Mouse (Mus musculus): Measurements from ENCODE around the gene Arrdc5. TPM values are rescaled to one million over a fixed set of nuclear protein-coding genes. Genes with fewer than 3 reads are reported as not detected.

Gene Arrdc5
- polyA plus RNA-seq, 1 experiment from 2014 or later, result not detected

- no peaks in the 10 kb centered on the region for H3K9me3 ChIP-seq (ENCODE audit: control insufficient read depth, low read length)
- no peak for DNase-seq (ENCODE audit: low spot score)
These were observed 8.0 kb upstream of the Arrdc5 start for GRCm38 (mm10) chr17:56308088-56308487.

GRCm38 (mm10) chr17:56305826-56306225 is 5.7 kb upstream of the Arrdc5 start:
- H3K9me3 ChIP-seq (ENCODE audit: control insufficient read depth, low read length), result no peaks in the 10 kb centered on the region
- ATAC-seq (replicated peaks; ENCODE audit: low FRiP score), result no peak
- 74% methylated on average over 8 of the region's 8 CpGs for WGBS
- peaks cover 55% of the 10 kb centered on the region for H3K36me3 ChIP-seq (ENCODE audit: control insufficient read depth, insufficient read depth, low read length)
- no peaks in the 10 kb centered on the region for H3K27me3 ChIP-seq (replicated peaks; ENCODE audit: control insufficient read depth, insufficient read depth, low read length)
- peak overlapping the region; percentile 92 for H3K4me2 ChIP-seq
- H3K4me1 ChIP-seq (replicated peaks; ENCODE audit: control insufficient read depth, insufficient read depth, low read length), result peaks cover 35% of the 10 kb centered on the region
- peak overlapping the region; percentile 90 for H3K4me3 ChIP-seq (ENCODE audit: low read depth, low read length)
- DNase-seq (ENCODE audit: low spot score), result no peak
- peak overlapping the region; percentile 98 for H3K9ac ChIP-seq (ENCODE audit: low read depth, low read length)
- no peak overlapping the region for H3K27ac ChIP-seq (ENCODE audit: low read depth, low read length)

More at GRCm38 (mm10) chr17:56308088-56308487, 8.0 kb upstream of the Arrdc5 start:
- H3K4me2 ChIP-seq, result no peak overlapping the region
- peaks cover 75% of the 10 kb centered on the region for H3K36me3 ChIP-seq (ENCODE audit: control insufficient read depth, insufficient read depth, low read length)
- H3K4me1 ChIP-seq (replicated peaks; ENCODE audit: control insufficient read depth, insufficient read depth, low read length), result peaks cover 24% of the 10 kb centered on the region
- no peak overlapping the region for H3K9ac ChIP-seq (ENCODE audit: low read depth, low read length)
- no peak overlapping the region for H3K4me3 ChIP-seq (ENCODE audit: low read depth, low read length)
- H3K27ac ChIP-seq (ENCODE audit: low read depth, low read length), result no peak overlapping the region
- WGBS, result 81% methylated on average over 6 of the region's 6 CpGs
- H3K27me3 ChIP-seq (replicated peaks; ENCODE audit: control insufficient read depth, insufficient read depth, low read length), result no peaks in the 10 kb centered on the region
- ATAC-seq (replicated peaks; ENCODE audit: low FRiP score), result no peak

- ATAC-seq (replicated peaks; ENCODE audit: low FRiP score), result no peak
- Histone ChIP-seq H3K4me3 (ENCODE audit: low read depth, low read length) (peak overlapping the region; percentile 90), H3K27me3 (replicated peaks; ENCODE audit: control insufficient read depth, insufficient read depth, low read length) (no peaks in the 10 kb centered on the region), H3K27ac (ENCODE audit: low read depth, low read length) (peak overlapping the region; percentile 76; the same call in 1 of the 2 replicates), H3K4me1 (replicated peaks; ENCODE audit: control insufficient read depth, insufficient read depth, low read length) (peaks cover 35% of the 10 kb centered on the region), H3K36me3 (ENCODE audit: control insufficient read depth, insufficient read depth, low read length) (peaks cover 48% of the 10 kb centered on the region), H3K9me3 (ENCODE audit: control insufficient read depth, low read length) (no peaks in the 10 kb centered on the region), H3K9ac (ENCODE audit: low read depth, low read length) (peak overlapping the region; percentile 98), H3K4me2 (peak overlapping the region; percentile 92)
- no peak for DNase-seq (ENCODE audit: low spot score)
- WGBS, result 43% methylated on average over 9 of the region's 9 CpGs
These were observed 5.1 kb upstream of the Arrdc5 start for GRCm38 (mm10) chr17:56305156-56305555.

- Histone ChIP-seq H3K9ac (ENCODE audit: low read depth, low read length) (peak overlapping the region; percentile 98), H3K36me3 (ENCODE audit: control insufficient read depth, insufficient read depth, low read length) (peaks cover 44% of the 10 kb centered on the region), H3K27ac (ENCODE audit: low read depth, low read length) (peak overlapping the region; percentile 76), H3K9me3 (ENCODE audit: control insufficient read depth, low read length) (no peaks in the 10 kb centered on the region), H3K4me3 (ENCODE audit: low read depth, low read length) (peak overlapping the region; percentile 90), H3K4me1 (replicated peaks; ENCODE audit: control insufficient read depth, insufficient read depth, low read length) (peaks cover 35% of the 10 kb centered on the region), H3K4me2 (peak overlapping the region; percentile 92), H3K27me3 (replicated peaks; ENCODE audit: control insufficient read depth, insufficient read depth, low read length) (no peaks in the 10 kb centered on the region)
- 19% methylated on average over 11 of the region's 11 CpGs for WGBS
- no peak for DNase-seq (ENCODE audit: low spot score)
- ATAC-seq (replicated peaks; ENCODE audit: low FRiP score), result no peak
These were observed 4.6 kb upstream of the Arrdc5 start for GRCm38 (mm10) chr17:56304718-56305117.

- under 1% methylated on average over 65 of the region's 68 CpGs for WGBS
- peak overlapping the region; percentile 92 for H3K4me2 ChIP-seq
- H3K4me1 ChIP-seq (replicated peaks; ENCODE audit: control insufficient read depth, insufficient read depth, low read length), result peaks cover 35% of the 10 kb centered on the region
- no peaks in the 10 kb centered on the region for H3K27me3 ChIP-seq (replicated peaks; ENCODE audit: control insufficient read depth, insufficient read depth, low read length)
- H3K9me3 ChIP-seq (ENCODE audit: control insufficient read depth, low read length), result no peaks in the 10 kb centered on the region
- peak overlapping the region; percentile 90 for H3K4me3 ChIP-seq (ENCODE audit: low read depth, low read length)
- peak overlapping the region; percentile 98 for H3K9ac ChIP-seq (ENCODE audit: low read depth, low read length)
- peak; percentile 98 for DNase-seq (ENCODE audit: low spot score)
- ATAC-seq (replicated peaks; ENCODE audit: low FRiP score), result peak; percentile 84
- H3K27ac ChIP-seq (ENCODE audit: low read depth, low read length), result peak overlapping the region; percentile 99
- H3K36me3 ChIP-seq (ENCODE audit: control insufficient read depth, insufficient read depth, low read length), result peaks cover 37% of the 10 kb centered on the region
These were observed 3.9 kb upstream of the Arrdc5 start for GRCm38 (mm10) chr17:56303847-56304586.

GRCm38 (mm10) chr17:56303160-56303846 is 3.2 kb upstream of the Arrdc5 start, which contains the start of gene Uhrf1:
Gene Uhrf1 (plus strand): TSS chr17:56303321.
- no peaks in the 10 kb centered on the region for H3K27me3 ChIP-seq (replicated peaks; ENCODE audit: control insufficient read depth, insufficient read depth, low read length)
- H3K36me3 ChIP-seq (ENCODE audit: control insufficient read depth, insufficient read depth, low read length), result peaks cover 30% of the 10 kb centered on the region
- peak within 1 kb of the TSS; percentile 92 for H3K4me2 ChIP-seq
- under 1% methylated on average over 43 of the region's 43 CpGs for WGBS
- no peaks in the 10 kb centered on the region for H3K9me3 ChIP-seq (ENCODE audit: control insufficient read depth, low read length)
- H3K9ac ChIP-seq (ENCODE audit: low read depth, low read length), result peak within 1 kb of the TSS; percentile 98
- peak within 1 kb of the TSS; percentile 90 for H3K4me3 ChIP-seq (ENCODE audit: low read depth, low read length)
- H3K27ac ChIP-seq (ENCODE audit: low read depth, low read length), result peak within 1 kb of the TSS; percentile 99
- peak; percentile 89 for DNase-seq (ENCODE audit: low spot score)
- peak; percentile 89 for ATAC-seq (replicated peaks; ENCODE audit: low FRiP score)
- peaks cover 35% of the 10 kb centered on the region for H3K4me1 ChIP-seq (replicated peaks; ENCODE audit: control insufficient read depth, insufficient read depth, low read length)

- DNase-seq (ENCODE audit: low spot score) (peak; percentile 62), ATAC-seq (replicated peaks; ENCODE audit: low FRiP score) (peak; percentile 17)
These were observed 2.4 kb upstream of the Arrdc5 start for GRCm38 (mm10) chr17:56302363-56302996.

GRCm38 (mm10) chr17:56298238-56298637 is 1.8 kb downstream of the Arrdc5 start:
- no peaks in the 10 kb centered on the region for H3K27me3 ChIP-seq (replicated peaks; ENCODE audit: control insufficient read depth, insufficient read depth, low read length)
- 82% methylated on average over 1 of the region's 1 CpGs for WGBS
- H3K4me2 ChIP-seq, result no peak overlapping the region
- no peaks in the 10 kb centered on the region for H3K36me3 ChIP-seq (ENCODE audit: control insufficient read depth, insufficient read depth, low read length)
- no peak for DNase-seq (ENCODE audit: low spot score)
- no peak overlapping the region for H3K9ac ChIP-seq (ENCODE audit: low read depth, low read length)
- H3K4me3 ChIP-seq (ENCODE audit: low read depth, low read length), result no peak overlapping the region
- ATAC-seq (replicated peaks; ENCODE audit: low FRiP score), result no peak
- no peaks in the 10 kb centered on the region for H3K9me3 ChIP-seq (ENCODE audit: control insufficient read depth, low read length)
- no peak overlapping the region for H3K27ac ChIP-seq (ENCODE audit: low read depth, low read length)
- peaks cover 11% of the 10 kb centered on the region for H3K4me1 ChIP-seq (replicated peaks; ENCODE audit: control insufficient read depth, insufficient read depth, low read length)

More at GRCm38 (mm10) chr17:56302363-56302996, 2.4 kb upstream of the Arrdc5 start:
- H3K4me2 ChIP-seq, result peak overlapping the region; percentile 92
- peaks cover 35% of the 10 kb centered on the region for H3K4me1 ChIP-seq (replicated peaks; ENCODE audit: control insufficient read depth, insufficient read depth, low read length)
- peaks cover 22% of the 10 kb centered on the region for H3K36me3 ChIP-seq (ENCODE audit: control insufficient read depth, insufficient read depth, low read length)
- peak overlapping the region; percentile 99 for H3K27ac ChIP-seq (ENCODE audit: low read depth, low read length)
- peak overlapping the region; percentile 90; the same call in 1 of the 2 replicates for H3K4me3 ChIP-seq (ENCODE audit: low read depth, low read length)
- H3K9ac ChIP-seq (ENCODE audit: low read depth, low read length), result peak overlapping the region; percentile 98
- no peaks in the 10 kb centered on the region for H3K27me3 ChIP-seq (replicated peaks; ENCODE audit: control insufficient read depth, insufficient read depth, low read length)
- WGBS, result 33% methylated on average over 13 of the region's 13 CpGs
- no peaks in the 10 kb centered on the region for H3K9me3 ChIP-seq (ENCODE audit: control insufficient read depth, low read length)

Measured in liver, embryonic 11.5 days (tissue).